Mouse (Mus musculus) brain, embryonic 14.5 days (tissue): ENCODE results near the gene Jakmip3. TPM values are rescaled to one million over a fixed set of nuclear protein-coding genes. Genes with fewer than 3 reads are reported as not detected.

Source experiments
- DNase-seq: peaks from one replicate; pipeline ENCODE4 v3.0.0-alpha.2; 2011; ENCODE audit warnings: low read depth
- CTCF ChIP-seq: fragments of 200-500 bp; IDR thresholded peaks from 2 replicates; pipeline ENCODE4 v1.5.1; 2012; ENCODE audit warnings: inconsistent platforms, mild to moderate bottlenecking, moderate library complexity, borderline replicate concordance; ENCODE audit not compliant: insufficient read depth, insufficient read length; ENCODE audit errors: extremely low read depth
- POLR2A ChIP-seq: fragments of 200-500 bp; IDR thresholded peaks from 2 replicates; pipeline ENCODE4 v1.6.1; 2012; ENCODE audit warnings: mild to moderate bottlenecking, inconsistent platforms, borderline replicate concordance; ENCODE audit not compliant: poor library complexity, insufficient read depth, insufficient read length, severe bottlenecking; ENCODE audit errors: extremely low read depth
- polyA plus RNA-seq: library from polyadenylated mRNA; depleted of rRNA; stranded (reverse); fragments of >200 nt; gene quantifications from 2 replicates; pipeline ENCODE4 v1.2.3, GENCODE M21; 2012

Gene Jakmip3
- polyA plus RNA-seq, 1 experiment = 9.9 TPM

- DNase-seq = peak; percentile 85
- TF ChIP-seq CTCF (no peak), POLR2A (no peak)
Measured at GRCm38 (mm10) chr7:139077283-139077682, 136.8 kb downstream of the Jakmip3 start.

DNA sequence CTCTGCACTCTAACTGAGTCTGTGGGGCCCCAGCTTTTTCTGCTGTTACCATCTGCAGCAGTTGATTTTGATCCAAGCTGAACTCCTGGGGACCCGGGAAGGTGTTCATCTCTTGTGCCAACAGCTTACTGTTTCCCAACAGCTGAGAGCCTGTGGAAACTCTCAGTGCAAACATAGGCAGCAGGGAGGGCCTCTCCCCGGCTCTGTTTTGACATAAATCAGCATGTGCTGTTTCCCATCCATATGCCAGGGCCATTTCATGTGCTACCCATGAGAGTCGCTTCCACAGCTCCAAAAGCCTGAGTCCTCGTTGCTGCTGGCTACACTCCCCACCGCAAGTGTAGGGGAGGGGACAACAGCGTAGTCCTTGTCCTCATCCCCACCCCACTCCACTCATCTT lies 137.7 kb downstream of the Jakmip3 start:
- DNase-seq = peak; percentile 91
- TF ChIP-seq CTCF (no peak), POLR2A (no peak)

GRCm38 (mm10) chr7:139079141-139079540 lies 138.6 kb downstream of the Jakmip3 start:
- TF ChIP-seq POLR2A (no peak), CTCF (no peak)

DNA sequence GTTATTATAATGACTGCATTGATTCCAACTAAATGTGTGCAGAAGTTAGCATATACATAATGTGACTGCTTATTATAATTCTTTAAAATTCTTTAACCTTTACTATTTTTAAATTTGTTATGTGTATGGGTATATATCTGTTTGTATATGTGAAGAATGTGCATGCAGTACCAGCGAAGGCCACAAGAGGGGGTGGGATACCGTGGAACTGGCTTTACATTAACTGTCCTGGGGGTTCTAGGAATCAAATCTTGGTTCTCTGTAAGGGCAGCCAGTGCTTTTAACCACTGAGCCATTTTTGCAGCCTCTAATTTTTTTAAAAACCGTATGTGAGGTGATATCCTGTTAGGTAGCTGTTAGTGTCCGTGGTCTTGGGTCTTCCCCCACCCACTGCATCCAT lies 140.2 kb downstream of the Jakmip3 start:
- no peak for TF ChIP-seq POLR2A
- peak; percentile 58; the same call in 1 of the 2 replicates for TF ChIP-seq CTCF
- DNase-seq = no peak

More at GRCm38 (mm10) chr7:139079141-139079540, 138.6 kb downstream of the Jakmip3 start:
- no peak for DNase-seq

GRCm38 (mm10) chr7:139081158-139081557 lies 140.6 kb downstream of the Jakmip3 start:
- TF ChIP-seq POLR2A = no peak
- TF ChIP-seq CTCF = no peak
- peak; percentile 68 for DNase-seq

GRCm38 (mm10) chr7:139082281-139082680 lies 141.8 kb downstream of the Jakmip3 start:
- no peak for TF ChIP-seq CTCF
- TF ChIP-seq POLR2A = no peak
- no peak for DNase-seq

- TF ChIP-seq POLR2A = no peak
- no peak for TF ChIP-seq CTCF
- no peak for DNase-seq
Measured at GRCm38 (mm10) chr7:139084316-139084715, 143.8 kb downstream of the Jakmip3 start.

DNA sequence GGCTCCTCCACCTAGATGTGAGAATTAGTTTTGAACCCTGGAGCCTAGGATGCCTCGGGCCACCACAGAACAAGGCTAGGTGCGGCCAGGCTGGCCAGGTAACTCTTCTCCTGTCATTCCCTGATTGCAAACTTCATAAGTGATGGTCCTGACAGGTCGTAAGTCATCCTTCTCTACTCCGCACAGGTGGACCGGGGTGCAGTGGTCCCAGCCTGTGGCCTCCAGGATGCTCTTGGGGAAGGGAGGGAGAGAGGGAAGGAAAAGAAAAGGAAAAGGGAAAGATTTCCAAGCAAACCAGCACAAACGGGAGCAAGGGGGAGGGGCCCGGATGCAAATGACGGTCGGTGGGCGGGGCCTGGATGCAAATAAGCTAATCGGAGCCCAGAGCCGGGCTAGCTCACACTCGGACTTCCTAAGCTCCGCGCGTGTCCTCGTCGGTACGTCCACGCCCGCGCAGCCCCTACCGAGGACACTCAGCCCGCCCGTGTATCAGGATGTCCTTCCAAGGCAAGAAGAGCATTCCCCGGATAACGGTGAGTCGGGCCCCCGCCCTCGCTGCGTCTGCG lies 145.2 kb downstream of the Jakmip3 start, which contains the start of gene Dpysl4:
Gene Dpysl4, plus strand, starts transcription at position 373 of the 566 bp plus-strand sequence.
- TF ChIP-seq CTCF (no peak), POLR2A (peak; percentile 64; the same call in 1 of the 2 replicates)

DNA sequence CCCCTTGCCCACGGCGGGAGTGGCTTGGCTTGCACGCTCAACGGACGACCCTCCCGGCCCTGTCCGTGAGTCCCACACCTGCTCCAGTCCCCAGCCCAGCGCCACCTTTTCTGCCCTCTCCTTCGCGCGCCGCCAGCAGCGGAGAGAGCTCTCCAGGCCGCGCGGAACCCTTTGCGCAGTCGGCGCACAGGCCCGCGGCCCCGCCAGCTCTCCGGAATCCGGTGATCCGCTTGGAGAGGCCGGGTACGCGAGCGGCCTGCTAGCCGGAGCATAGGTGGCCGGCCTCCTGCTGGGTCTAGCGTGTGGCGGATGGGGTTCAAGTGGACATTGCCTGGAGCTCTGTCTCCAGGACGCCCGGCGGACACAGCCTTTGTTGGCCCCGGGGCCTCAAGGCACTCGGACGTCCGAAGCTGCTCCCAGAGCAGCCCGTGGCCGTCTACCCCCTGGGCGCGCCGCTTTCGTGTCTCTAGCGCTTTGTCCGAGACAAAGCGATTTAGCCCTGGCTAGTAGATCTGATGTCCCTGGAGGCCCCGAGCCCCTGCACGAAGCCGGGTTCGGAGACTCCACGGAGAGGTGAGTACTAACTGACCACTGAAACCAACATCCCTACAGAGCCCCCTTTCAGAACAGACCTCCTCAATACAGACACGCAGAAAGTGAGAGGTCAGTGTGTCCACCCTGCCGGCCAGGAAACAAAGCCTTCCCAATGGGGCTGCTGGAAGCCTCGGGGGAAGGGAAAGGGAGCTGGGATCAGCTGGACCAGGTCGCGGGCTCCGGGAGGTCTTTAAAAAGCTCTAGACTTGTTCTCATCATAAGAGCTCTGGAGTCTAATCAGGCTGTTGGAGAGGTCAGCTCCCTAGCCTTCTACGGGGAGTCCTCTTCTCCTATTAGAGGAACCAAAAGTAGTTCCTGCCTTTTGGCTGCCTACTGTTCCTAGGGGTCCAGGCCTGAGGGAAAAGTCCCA lies 145.9 kb downstream of the Jakmip3 start:
- DNase-seq = no peak
- 0 out of 2 replicates have a peak, but pooled peaks have one; percentile 3 for TF ChIP-seq POLR2A
- no peak for TF ChIP-seq CTCF

More for the DNA sequence above, 145.2 kb downstream of the Jakmip3 start, which contains the start of gene Dpysl4:
- peak; percentile 93 for DNase-seq

DNA sequence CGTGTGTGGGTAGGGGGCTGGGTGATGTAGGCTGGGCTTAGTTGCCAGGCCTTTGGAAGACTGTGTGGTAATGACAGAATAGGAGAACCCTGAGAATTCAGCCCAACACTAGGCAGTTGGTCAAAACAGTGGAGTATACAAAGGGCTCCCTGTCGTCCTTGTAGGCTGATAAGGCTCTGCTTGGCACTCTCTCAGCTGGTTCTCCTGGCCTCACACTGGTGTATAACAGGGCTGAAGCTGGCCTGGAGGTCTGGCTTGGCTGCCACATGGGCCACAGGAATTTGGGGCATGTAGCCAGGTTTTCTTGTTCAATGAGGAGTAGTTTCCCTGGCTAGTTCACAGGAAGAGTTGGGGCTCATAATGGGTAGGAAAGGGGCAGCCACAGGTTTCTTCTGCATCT lies 147.3 kb downstream of the Jakmip3 start:
- peak; percentile 87 for DNase-seq
- no peak for TF ChIP-seq POLR2A
- TF ChIP-seq CTCF = no peak
